Mouse (Mus musculus): ENCODE results near the gene Fbxo44.

The Fbxo44 gene

DNA sequence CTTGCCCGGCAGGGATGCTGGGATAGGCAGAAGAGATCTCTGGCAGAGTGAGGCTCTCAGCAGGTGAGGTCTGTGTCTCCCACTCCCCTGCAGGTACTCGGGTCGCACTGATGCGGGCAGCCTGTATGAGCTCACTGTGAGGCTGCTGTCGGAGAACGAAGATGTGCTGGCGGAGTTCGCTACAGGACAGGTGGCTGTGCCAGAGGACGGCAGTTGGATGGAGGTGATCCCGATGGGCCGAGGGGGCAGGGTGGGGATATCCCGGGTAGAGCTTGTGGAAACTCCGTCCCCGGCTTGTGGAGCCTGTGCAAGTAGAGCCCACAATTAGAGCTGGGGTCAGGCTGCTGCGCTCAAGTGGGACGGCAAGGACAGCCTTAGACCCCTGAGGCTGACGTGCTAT, 5.3 kb upstream of the Fbxo44 start:
- no peak for DNase-seq (ENCODE audit: low spot score in 2 of 2)

DNA sequence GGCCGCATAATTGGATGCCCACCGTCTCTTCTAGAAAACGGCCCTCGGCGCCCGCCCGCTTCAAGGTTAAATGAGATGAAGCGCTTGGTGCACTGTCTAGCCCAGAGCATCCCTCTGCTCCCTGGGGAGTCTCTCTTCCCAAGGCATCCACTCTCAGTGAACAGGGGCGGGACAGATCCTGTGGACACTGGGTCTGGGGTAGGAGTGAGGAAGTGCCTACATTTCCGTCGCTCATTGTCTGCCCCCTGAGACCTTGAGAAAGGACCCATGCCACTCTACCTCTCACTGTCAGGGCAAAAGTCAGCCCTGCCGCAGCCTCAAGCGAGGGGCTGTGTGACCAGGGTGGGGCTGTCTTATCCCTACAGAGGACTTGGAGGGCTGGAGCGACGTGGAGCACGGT, 4.2 kb upstream of the Fbxo44 start:
- DNase-seq (ENCODE audit: low spot score in 2 of 2): no peak

DNA sequence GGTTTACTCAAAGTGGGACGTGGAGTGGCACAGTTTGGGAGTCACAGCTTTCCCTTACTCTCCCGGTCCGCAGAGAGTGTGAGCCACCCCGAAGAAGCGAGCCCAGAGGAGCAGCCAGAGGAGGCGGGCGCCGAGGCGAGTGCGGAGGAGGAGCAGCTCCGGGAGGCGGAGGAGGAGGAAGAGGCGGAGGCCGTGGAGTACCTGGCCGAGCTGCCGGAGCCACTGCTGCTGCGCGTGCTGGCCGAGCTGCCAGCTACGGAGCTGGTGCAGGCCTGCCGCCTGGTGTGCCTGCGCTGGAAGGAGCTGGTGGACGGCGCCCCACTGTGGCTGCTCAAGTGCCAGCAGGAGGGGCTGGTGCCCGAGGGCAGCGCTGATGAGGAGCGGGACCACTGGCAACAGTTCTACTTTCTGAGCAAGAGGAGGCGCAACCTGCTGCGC, 3.7 kb upstream of the Fbxo44 start:
- DNase-seq (ENCODE audit: low spot score in 2 of 2): peak; percentile 60 to 83

DNA sequence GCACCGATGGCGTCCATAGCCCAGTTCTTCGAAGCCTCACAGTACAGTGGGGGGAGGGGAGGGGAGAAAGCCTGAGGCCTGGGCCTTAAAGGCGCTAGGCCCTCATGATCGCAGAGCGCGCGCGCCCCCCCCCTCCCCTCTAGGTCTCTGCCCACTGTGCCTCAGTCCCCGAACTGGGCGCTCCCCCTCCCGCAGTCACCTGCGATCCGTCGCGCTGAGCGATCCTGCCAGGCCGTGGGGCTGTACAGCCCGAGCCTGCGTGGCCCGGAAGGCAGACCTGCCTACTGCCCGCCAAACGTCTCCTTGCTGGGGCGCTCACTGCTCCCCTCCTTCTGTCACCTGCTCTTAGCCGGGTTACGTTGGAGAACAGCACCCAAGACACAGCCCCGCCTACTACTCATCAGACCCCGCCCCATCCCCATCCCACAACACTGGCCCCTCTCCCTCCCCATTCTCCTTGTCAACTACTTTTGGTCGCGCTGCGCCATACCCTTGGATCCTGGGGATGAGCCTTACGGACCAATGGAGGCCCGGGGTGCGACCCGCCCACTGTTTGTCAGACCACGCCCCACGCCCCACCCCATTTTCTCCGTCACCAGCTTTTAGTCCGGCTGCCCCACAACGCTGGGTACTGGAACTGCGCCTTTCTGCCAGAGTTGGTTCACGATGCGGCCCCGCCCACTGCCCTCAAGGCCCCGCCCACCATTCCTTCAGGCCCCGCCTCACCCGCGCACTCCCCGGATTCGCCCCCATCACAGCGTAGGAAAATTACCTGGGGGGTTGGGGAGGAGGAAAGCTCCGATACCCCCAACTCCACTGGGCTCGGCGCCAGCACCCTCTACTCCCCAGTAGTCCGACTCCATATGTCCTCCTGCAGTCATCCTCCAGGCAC, 492 bp downstream of the Fbxo44 start:
- DNase-seq (ENCODE audit: low spot score in 2 of 2): peak; percentile 90 to 92

DNA sequence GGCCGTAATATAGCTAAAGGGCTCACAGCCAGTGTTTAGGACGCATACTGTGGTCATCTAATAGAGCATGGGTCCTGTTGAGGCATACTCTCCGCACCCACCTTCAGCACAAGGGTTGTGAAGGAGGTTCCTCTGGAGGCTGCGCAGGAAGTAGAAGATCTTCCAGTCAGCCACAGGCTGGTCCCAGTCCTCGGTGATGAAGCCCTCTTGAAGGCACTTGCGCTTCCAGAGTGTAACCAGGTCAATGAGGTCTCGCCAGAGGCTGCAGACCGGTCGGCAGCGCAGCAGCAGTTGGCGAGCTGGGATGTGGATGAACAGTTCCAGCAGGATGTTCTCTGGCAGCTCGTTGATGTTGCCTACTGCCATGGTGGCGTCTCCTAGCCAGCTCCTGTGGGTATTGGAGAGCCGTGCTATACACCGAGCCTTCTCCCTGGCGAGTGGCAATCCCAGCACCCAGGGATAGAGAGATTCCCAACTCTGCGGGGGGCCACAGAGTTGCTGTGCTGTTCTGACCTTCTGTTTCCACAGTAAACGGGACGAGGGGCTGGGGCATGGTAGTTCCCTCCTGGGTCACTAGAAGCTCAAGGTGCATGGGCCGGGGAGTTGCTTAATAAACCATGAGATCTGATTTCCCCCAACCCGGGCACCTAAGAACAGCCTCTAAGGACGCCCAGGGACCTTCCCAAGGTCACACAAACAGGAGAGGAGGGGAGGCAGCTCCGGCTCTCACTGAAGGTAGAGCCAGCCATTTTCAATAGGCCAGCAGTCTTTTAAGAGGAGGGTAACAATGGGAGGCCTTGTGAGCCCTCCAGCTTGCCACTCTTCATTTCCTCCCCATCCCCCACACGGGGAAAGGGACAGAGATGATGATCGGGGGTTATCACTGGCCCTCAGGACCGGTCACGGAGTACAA, 1.6 kb downstream of the Fbxo44 start:
- no peak for DNase-seq (ENCODE audit: low spot score in 2 of 2)

DNA sequence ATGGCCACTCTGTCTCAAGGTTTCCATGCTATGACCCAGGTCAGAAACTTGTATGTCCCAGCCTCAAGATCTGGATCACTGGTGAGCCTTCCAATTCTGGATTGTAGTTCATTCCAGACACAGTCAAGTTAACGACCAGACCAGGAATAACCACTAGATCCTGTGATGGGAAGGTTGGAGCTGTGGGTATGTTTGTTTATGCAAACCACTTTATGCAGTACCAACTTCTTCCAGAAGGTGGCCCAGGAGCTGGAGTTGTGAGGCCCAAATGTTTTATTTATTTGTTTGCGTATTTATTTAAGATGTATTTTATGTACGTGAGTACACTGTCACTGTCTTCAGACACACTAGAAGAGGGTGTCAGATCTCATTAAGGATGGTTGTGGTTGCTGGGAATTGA, 5.3 kb downstream of the Fbxo44 start:
- DNase-seq (ENCODE audit: low spot score in 2 of 2): no peak

DNA sequence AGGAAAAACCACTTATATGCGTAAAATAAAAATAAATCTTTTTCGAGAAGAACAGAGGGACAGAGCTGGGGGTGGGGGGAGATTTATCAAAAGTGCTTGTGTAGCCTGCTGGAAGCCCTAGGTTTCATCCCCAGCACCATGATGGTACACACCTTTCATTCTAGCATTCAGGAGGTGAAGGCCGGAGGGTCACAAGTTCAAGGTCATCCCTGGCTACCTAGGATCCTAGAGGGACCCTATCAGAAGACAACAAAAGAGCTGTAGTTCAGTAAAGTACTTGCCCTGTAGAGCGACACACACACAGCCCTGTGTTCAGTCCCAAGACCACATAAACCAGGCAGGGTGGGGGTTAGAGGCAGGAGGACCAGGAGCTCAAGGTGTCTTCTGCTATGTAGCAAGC, 6.3 kb downstream of the Fbxo44 start:
- DNase-seq (ENCODE audit: low spot score in 2 of 2): no peak

DNA sequence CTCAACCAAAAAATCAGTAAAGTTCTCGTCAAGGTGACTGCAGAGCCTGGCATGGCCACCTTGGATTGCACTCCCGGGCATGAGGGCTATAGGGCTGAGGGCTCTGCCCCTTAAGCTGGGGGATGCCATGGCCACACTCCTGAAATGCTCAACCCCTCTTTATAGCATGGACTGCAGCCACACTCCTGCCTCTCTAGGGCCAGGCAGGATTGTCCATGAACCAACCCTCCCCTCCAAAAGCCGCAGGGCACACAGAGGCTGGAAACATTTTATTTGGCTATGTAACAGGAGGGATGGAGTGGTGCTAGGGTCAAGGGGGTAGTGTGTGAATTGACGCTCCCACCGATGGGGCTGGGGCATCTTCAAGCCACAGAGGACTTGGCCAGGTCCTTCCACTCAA, 7.7 kb downstream of the Fbxo44 start:
- no peak for DNase-seq (ENCODE audit: low spot score in 2 of 2)

DNA sequence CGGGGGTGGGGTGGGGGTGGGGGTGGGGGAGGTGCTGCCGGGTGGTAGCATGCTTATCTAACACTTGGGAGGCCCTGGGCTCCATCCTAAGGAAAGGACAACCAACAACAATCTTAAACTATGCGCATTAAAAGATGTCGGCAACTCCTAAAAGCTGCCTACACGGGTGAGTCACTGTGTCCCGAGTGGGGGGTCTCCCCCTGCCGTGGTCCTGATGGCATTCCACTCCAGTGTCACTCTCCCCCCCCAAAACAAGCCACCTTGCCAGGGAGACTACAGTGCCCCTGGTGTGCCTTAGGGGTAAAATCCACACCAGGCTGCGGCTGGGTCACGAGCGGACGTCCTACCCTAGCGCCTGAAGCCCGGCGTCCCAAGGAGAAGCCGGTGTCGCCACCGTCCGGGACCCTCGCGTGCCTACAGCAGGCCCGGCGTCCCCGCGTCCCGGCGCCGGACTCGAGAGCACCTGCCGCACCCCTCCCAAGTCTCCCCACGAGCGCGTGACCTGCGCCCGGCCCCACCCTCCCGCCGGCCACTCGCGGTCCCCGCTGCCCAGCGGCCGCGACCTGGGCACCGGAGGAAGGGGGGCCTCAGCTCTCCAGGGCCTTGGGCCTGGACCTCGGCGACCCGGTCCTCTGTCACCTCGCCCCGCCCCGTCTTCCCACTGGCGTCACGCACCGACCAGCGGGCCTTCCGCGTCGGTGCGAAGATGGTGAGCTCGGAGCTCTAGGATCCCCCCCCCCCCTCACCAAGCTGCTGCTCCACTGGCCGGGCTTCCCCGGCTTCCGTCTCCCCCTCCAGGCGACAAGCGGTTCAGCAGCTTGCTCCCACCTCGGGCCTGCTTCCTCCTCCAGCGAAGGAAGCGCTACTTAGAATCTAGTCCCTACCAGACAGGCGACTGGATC, 8.8 kb downstream of the Fbxo44 start, which contains the start of gene Fbxo6:
Gene Fbxo6, minus strand, starts transcription at position 874 of the 902 bp plus-strand sequence.
- peak; percentile 83 to 85 for DNase-seq (ENCODE audit: low spot score in 2 of 2)

DNA sequence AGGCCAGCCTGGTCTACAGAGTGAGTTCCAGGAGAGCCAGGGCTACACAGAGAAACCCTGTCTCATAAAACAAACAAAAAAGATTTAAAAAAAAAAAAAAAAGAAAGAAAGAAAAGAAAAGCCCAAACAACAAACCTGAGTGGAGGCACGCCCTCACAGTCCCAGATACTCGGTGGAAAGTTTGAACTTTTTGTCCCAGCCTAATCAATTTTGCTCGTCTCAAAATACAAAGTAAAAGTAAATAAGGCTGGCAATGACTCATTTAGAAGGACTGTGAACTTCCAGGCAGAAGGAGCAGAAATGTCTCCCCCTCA, 9.4 kb downstream of the Fbxo44 start:
- DNase-seq (ENCODE audit: low spot score in 2 of 2): no peak

DNA sequence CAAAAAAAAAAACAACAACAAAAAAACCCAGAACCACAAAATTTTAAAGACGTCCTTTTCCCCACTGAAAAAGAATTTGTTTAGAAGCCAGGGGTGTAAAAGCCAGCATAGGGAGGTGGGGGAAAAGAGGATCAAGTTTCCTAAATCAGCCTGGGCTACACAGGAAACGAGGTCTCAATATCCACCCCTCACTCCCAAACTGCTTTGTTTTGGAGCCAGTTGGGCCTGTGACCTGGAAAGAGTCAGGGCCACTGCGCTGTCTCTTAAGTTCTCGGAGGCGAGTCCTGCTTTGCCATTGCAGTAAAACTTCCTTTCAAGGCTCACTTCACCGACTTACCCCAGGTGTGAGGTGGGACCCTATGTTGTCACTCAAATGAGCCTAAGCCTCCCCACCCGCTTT, 10.0 kb downstream of the Fbxo44 start:
- DNase-seq (ENCODE audit: low spot score in 2 of 2): no peak

DNA sequence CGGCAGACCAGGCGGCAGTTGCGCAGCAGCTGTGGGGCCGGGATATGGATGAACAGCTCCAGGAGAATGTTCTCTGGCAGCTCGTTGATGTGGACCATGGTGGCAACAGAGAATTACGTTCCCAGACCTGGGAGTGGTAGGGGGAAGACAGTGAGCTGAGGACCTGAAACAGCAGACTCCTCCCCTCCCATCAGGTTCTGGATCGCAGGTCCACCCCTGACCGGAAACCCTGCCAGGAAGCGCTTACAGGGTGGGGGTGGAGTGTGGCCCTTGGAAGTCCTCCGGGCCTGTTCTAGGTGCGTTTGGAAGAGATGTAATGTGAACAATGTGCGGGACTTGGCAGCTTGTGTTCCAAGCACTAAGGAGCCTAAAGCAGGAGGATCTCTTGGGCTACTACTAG, 10.7 kb downstream of the Fbxo44 start:
- no peak for DNase-seq (ENCODE audit: low spot score in 2 of 2)

DNA sequence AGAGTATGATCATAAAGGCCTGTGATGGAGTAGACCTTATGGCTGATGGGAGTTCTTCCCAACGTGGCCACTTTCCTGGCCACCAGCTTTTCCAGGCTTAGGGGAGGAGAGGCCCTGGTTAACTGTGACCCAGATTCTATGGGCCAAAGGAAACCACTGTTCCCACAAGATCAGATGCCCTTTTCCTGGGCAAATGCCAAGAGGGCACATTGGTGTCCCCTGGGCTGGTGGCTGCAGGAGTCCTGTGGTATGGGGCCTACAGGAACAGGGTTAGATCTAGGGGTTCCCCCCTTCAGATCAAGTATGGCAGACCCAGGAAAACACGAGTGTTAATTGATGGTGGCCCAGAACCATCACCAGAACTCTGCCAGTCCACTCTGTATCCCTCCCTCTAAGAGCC, 12.6 kb downstream of the Fbxo44 start:
- no peak for DNase-seq (ENCODE audit: low spot score in 2 of 2)

DNA sequence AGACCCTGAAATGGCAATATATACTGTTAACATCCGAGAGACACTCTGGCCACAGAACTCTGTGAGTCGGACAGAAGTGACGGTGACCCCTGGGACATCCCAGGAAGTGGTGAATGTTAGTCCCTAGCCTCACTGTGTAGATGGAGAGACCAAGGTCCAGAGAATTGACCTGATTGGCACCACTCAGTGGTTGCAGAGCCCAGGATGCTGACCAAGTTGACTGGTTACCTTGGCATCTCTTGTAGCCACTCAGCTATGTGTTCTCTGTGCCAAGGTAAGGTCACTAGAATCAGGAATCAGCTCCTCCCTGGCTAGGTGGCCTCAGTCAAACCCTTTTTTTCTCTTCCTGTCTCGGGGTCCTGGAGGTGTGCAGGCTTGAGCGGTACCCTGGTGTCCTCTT, 16.6 kb downstream of the Fbxo44 start:
- DNase-seq (ENCODE audit: low spot score in 2 of 2): no peak

DNA sequence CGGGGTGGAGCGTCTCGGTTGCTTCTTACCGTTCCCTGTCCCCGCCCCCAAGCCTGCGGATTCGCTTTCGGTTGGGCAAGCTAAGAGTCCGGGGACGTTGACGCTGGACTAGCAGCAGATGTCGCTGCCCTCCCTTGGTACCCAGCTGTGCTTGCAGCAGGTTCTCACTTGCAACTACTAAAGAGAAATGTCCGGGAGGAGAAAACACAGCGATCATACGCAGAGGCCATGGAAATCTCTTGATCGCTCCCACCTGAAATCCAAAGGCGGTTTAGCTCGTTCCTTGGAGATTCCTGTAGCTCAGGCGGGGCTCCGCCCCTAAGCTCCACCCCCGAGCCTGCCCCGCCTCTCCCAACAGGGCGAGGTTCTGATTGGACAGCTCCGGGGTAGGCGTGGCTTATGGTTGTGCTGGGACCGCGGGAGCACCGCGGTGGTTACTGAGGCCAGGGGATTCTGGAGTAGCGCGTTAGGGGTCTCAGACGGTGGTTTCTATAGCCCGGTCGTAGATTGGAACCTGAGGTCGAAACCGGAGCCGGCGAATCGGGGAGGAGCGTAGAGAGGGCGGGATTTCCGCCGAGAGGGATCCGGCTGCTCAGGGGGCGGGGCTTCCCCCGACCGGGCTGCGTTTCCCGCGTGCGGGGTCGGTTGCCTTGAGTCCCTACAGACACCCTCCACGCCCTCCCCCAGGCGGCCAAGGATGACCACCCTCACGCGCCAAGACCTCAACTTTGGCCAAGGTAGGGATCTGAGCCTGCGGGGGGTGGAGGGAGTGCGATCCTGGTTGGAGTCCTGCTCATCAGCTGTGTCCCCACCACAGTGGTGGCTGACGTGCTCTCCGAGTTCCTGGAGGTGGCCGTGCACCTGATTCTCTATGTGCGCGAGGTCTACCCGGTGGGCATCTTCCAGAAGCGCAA, 19.9 kb downstream of the Fbxo44 start:
- DNase-seq (ENCODE audit: low spot score in 2 of 2): peak; percentile 91 to 95

DNA sequence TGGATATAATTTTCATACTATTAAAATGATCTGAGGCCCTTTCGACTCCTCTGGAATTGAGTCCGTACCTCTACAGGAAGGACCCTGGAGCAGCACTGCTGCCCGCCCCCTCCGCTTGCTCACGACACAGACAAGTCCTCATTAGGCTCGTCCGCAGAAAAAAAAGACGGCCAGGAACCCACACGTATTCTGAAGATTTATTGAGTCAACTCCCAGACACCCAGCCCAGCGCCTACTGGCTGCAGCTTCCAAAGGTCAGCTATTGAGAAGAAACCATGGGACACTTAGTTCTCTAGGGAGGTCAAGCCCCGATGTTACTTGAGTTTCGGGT, 20.6 kb downstream of the Fbxo44 start:
- no peak for DNase-seq (ENCODE audit: low spot score in 2 of 2)

DNA sequence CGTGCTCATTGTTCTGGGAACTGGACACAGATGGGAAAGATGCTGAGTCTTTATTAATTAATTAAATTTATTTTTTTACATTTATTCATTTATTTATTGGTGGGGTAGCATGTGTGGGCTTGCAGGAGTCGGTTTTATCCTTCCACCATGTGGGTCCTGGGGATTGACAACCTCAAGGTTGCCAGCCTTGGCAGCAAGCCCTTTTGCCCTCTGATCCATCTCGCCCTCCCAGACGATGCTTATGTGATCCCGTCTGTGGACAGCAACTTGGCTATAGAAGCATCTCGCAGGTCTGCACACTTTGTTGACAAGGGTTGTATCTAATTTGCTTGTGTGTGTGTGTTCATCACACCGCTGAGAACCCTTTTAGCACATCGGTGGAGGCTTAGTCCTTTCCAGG, 22.8 kb downstream of the Fbxo44 start:
- DNase-seq (ENCODE audit: low spot score in 2 of 2): no peak

DNA sequence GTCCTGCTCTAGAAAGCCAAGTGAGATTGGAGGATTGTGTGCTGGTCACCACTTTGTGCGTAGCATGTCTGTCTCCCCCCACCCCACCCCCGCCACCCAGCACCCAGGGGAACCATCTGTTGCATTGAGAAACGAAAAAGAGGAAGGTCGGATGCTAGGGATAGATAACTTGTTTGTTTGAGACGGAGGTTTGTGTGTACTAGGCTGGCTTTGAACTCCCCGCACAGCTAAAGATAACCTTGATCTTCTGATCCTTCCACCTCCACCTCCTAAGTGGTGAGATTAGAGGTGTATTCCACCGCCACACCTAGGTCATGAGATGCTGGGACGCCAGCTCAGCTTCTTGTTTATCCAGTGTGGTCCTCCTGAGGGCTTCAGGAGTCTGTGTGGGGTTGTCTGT, 25.3 kb downstream of the Fbxo44 start:
- no peak for DNase-seq (ENCODE audit: low spot score in 2 of 2)

DNA sequence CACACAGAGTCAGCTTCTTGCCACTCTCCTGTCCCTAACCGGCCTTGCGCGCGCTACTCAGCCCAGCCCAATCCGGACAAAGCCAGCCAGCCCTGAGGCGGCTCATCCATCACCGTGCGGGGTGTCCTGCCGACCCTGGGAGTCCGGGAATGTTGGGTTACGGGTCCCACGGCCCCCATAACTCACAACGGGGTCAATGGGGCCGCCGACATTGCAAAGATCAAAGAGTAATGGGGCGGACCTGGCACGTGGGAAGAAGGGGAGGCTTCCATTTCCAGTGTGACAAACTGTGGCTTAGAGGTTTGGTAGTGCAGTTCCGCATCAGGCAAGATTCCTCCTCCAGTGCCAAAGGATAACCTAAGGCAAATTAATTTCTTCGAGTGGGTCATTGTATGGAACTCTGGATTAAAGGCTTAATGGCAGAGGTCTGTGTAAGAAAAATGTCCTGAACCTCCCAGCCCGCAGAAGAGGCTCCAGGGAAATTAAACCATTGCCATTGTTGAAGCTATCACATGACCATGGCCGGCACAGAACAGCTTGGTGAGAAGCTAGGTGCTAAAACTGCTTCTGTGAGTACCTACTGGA, 28.7 kb downstream of the Fbxo44 start:
- DNase-seq (ENCODE audit: low spot score in 2 of 2): no peak
